Mouse (Mus musculus): ENCODE measurements at regions not wholly inside any gene's neighbourhood (a gene's known extent, or its start where the extent isn't known, plus 50 kb on each side); places are given as distances from the start of the nearest gene placed in this dataset.
A peak's percentile ranks its signal among the peaks of the same experiment; 100 is the strongest.

DNA sequence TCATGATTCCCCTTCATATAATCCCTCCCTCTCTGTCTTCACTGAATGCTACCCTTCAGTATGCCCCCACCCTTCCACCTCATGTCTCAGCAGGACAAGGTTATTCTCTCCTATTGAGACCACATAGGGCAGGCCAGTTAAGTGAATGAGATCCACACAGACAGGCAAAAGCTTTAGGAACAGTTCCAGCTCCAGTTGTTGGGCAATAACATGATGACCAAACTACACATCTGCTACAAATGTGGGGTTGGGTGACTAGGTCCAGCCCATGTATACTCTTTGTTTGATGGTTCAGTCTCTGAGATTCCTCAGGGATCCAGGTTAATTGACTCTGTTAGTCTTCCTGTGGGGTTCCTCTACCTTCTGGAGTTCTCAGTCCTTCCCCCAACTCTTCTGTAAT is 269.5 kb upstream of the Col3a1 start:
- H3K27me3 ChIP-seq (ENCODE audit: control insufficient read depth, insufficient read depth, low read depth, low read length) = no peaks in the 10 kb centered on the region
- H3K4me3 ChIP-seq (ENCODE audit: low read length) = no peak overlapping the region
- no peaks in the 10 kb centered on the region for H3K9me3 ChIP-seq (ENCODE audit: control insufficient read depth, low read length)
- ATAC-seq (ENCODE audit: low read depth) = no peak
- H3K4me1 ChIP-seq (replicated peaks; ENCODE audit: control insufficient read depth, insufficient read depth, low read length) = no peaks in the 10 kb centered on the region
- no peaks in the 10 kb centered on the region for H3K36me3 ChIP-seq (ENCODE audit: control insufficient read depth, insufficient read depth, low read length)
- no peak overlapping the region for H3K9ac ChIP-seq (ENCODE audit: low read length)
- H3K4me2 ChIP-seq (ENCODE audit: low read depth, low read length) = no peak overlapping the region
- H3K27ac ChIP-seq (ENCODE audit: low read length) = no peak overlapping the region

DNA sequence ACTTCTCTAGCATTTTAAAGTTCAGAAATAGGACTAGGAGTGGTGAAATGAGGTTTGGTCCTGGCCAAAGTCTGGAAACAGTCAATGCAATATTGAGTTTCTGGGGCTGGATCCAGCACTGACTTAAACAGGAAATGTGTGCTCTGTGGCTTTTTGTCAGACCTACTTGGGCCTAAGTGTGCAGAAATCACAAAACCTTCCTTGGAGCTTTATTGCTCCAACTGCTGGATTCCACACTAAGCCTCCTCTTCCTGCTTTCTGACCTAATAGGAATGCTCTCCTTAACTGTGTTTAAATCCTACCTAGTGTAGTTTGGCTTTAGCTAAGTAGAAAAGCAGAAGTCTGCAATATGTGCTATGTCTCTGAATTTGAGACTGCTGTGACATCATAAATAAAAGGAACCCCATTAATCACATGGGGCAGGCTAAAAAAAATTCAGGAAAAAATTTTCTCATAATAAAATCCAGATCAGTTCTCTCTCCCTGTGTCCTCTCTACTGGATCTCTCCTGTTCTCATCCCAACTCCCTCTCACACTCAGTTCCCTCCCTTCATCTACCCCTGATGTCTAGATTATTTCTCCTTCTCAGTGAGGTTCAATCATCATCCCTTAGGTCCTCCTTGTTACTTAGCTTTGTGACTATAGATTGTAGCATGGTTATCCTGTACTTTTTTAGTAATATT is 268.0 kb upstream of the Col3a1 start:
- Histone ChIP-seq H3K4me1 (replicated peaks; ENCODE audit: control insufficient read depth, insufficient read depth, low read length) (no peaks in the 10 kb centered on the region), H3K27me3 (ENCODE audit: control insufficient read depth, insufficient read depth, low read depth, low read length) (no peaks in the 10 kb centered on the region), H3K9me3 (ENCODE audit: control insufficient read depth, low read length) (no peaks in the 10 kb centered on the region), H3K36me3 (ENCODE audit: control insufficient read depth, insufficient read depth, low read length) (no peaks in the 10 kb centered on the region), H3K4me3 (ENCODE audit: low read length) (no peak overlapping the region), H3K27ac (ENCODE audit: low read length) (no peak overlapping the region), H3K9ac (ENCODE audit: low read length) (no peak overlapping the region), H3K4me2 (ENCODE audit: low read depth, low read length) (no peak overlapping the region)
- ATAC-seq (ENCODE audit: low read depth) = no peak; the same call in 1 of the 2 replicates

DNA sequence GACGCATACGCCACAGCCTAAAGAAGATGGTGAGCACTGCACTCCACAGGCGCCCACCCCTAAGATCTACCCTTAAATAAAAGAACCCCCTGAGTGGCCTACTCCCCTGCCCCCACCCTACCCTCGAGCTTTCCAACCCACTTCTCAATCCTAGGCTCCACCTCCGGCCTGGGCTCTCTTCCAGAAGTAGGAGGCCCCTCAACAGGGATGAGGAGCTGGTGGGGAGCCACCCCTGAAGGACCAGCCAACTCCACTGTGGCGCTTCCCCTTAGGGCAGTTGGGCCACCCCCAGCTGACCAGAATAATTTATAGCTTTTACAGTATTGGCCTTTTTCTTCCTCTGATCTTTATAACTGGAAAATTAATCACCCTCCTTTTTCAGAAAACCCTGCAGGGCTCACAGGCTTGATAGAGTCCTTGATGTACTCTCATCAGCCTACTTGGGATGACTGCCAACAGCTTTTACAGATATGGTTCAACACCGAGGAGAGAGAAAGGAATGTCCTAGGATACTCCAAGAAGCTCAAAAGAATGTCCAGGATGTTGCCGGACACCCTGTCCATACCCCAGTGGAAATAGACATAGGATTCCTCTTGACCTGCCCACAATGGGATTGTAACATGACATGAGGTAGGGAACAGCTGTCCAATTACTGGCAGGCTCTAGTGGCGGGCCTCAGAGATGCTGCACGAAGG is 220.3 kb upstream of the Col3a1 start:
- Histone ChIP-seq H3K4me3 (ENCODE audit: low read length) (no peak overlapping the region), H3K4me2 (ENCODE audit: low read depth, low read length) (no peak overlapping the region), H3K4me1 (replicated peaks; ENCODE audit: control insufficient read depth, insufficient read depth, low read length) (no peaks in the 10 kb centered on the region), H3K27me3 (ENCODE audit: control insufficient read depth, insufficient read depth, low read depth, low read length) (no peaks in the 10 kb centered on the region), H3K9me3 (ENCODE audit: control insufficient read depth, low read length) (no peaks in the 10 kb centered on the region), H3K9ac (ENCODE audit: low read length) (no peak overlapping the region), H3K36me3 (ENCODE audit: control insufficient read depth, insufficient read depth, low read length) (no peaks in the 10 kb centered on the region), H3K27ac (ENCODE audit: low read length) (no peak overlapping the region)
- ATAC-seq (ENCODE audit: low read depth) = peak; percentile 81
- 55% methylated on average over 10 of the region's 10 CpGs for WGBS

DNA sequence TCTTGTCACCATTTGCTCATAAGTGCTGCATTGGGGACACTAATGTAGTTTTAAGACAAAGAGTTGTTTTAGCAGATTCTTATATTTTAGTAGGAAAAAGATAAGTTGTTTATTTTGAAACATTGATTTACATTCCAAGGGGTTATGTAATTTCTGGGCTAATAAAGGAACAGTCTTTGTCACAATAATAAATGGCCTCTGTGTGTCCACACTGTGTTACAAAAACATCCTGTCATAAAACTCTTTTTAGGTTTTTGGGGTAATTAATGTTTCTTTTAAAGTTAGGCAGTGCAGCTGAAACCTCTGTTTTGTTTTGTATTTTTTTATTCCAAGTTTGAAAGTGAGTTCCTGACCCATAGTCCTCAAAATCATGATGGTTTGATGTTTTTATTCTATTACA is 210.4 kb upstream of the Col3a1 start:
- no peaks in the 10 kb centered on the region for H3K27me3 ChIP-seq (ENCODE audit: control insufficient read depth, insufficient read depth, low read depth, low read length)
- H3K4me2 ChIP-seq (ENCODE audit: low read depth, low read length) = no peak overlapping the region
- H3K36me3 ChIP-seq (ENCODE audit: control insufficient read depth, insufficient read depth, low read length) = no peaks in the 10 kb centered on the region
- H3K4me1 ChIP-seq (replicated peaks; ENCODE audit: control insufficient read depth, insufficient read depth, low read length) = no peaks in the 10 kb centered on the region
- H3K9ac ChIP-seq (ENCODE audit: low read length) = no peak overlapping the region
- ATAC-seq (ENCODE audit: low read depth) = peak; percentile 74; the same call in 1 of the 2 replicates
- no peak overlapping the region for H3K27ac ChIP-seq (ENCODE audit: low read length)
- no peaks in the 10 kb centered on the region for H3K9me3 ChIP-seq (ENCODE audit: control insufficient read depth, low read length)
- H3K4me3 ChIP-seq (ENCODE audit: low read length) = no peak overlapping the region

GRCm38 (mm10) chr1:45116409-45117144 is 194.8 kb upstream of the Col3a1 start:
- no peak overlapping the region for H3K4me2 ChIP-seq (ENCODE audit: low read depth, low read length)
- no peak overlapping the region for H3K4me3 ChIP-seq (ENCODE audit: low read length)
- no peaks in the 10 kb centered on the region for H3K9me3 ChIP-seq (ENCODE audit: control insufficient read depth, low read length)
- H3K9ac ChIP-seq (ENCODE audit: low read length) = no peak overlapping the region
- peak overlapping the region; percentile 47 for H3K27ac ChIP-seq (ENCODE audit: low read length)
- H3K36me3 ChIP-seq (ENCODE audit: control insufficient read depth, insufficient read depth, low read length) = no peaks in the 10 kb centered on the region
- H3K27me3 ChIP-seq (ENCODE audit: control insufficient read depth, insufficient read depth, low read depth, low read length) = no peaks in the 10 kb centered on the region
- H3K4me1 ChIP-seq (replicated peaks; ENCODE audit: control insufficient read depth, insufficient read depth, low read length) = no peaks in the 10 kb centered on the region
- 39% methylated on average over 1 of the region's 1 CpGs for WGBS
- peak; percentile 94 for ATAC-seq (ENCODE audit: low read depth)

- ATAC-seq (ENCODE audit: low read depth) = peak; percentile 31; the same call in 1 of the 2 replicates
- no peak overlapping the region for H3K9ac ChIP-seq (ENCODE audit: low read length)
- no peaks in the 10 kb centered on the region for H3K9me3 ChIP-seq (ENCODE audit: control insufficient read depth, low read length)
- H3K27ac ChIP-seq (ENCODE audit: low read length) = no peak overlapping the region
- H3K4me3 ChIP-seq (ENCODE audit: low read length) = no peak overlapping the region
- H3K36me3 ChIP-seq (ENCODE audit: control insufficient read depth, insufficient read depth, low read length) = no peaks in the 10 kb centered on the region
- H3K4me1 ChIP-seq (replicated peaks; ENCODE audit: control insufficient read depth, insufficient read depth, low read length) = no peaks in the 10 kb centered on the region
- H3K4me2 ChIP-seq (ENCODE audit: low read depth, low read length) = no peak overlapping the region
- no peaks in the 10 kb centered on the region for H3K27me3 ChIP-seq (ENCODE audit: control insufficient read depth, insufficient read depth, low read depth, low read length)
- 32% methylated on average over 6 of the region's 7 CpGs for WGBS
These were observed 176.1 kb upstream of the Col3a1 start for GRCm38 (mm10) chr1:45135152-45135714.

GRCm38 (mm10) chr1:45147019-45147418 is 164.3 kb upstream of the Col3a1 start:
- Histone ChIP-seq H3K36me3 (ENCODE audit: control insufficient read depth, insufficient read depth, low read length) (no peaks in the 10 kb centered on the region), H3K9ac (ENCODE audit: low read length) (no peak overlapping the region), H3K4me2 (ENCODE audit: low read depth, low read length) (no peak overlapping the region), H3K4me1 (replicated peaks; ENCODE audit: control insufficient read depth, insufficient read depth, low read length) (no peaks in the 10 kb centered on the region), H3K27me3 (ENCODE audit: control insufficient read depth, insufficient read depth, low read depth, low read length) (no peaks in the 10 kb centered on the region), H3K9me3 (ENCODE audit: control insufficient read depth, low read length) (no peaks in the 10 kb centered on the region), H3K4me3 (ENCODE audit: low read length) (no peak overlapping the region), H3K27ac (ENCODE audit: low read length) (no peak overlapping the region)
- WGBS = 41% methylated on average over 2 of the region's 2 CpGs
- no peak for ATAC-seq (ENCODE audit: low read depth)

GRCm38 (mm10) chr1:45181632-45182031 is 129.7 kb upstream of the Col3a1 start:
- 97% methylated on average over 1 of the region's 1 CpGs for WGBS
- no peaks in the 10 kb centered on the region for H3K4me1 ChIP-seq (replicated peaks; ENCODE audit: control insufficient read depth, insufficient read depth, low read length)
- no peaks in the 10 kb centered on the region for H3K27me3 ChIP-seq (ENCODE audit: control insufficient read depth, insufficient read depth, low read depth, low read length)
- H3K27ac ChIP-seq (ENCODE audit: low read length) = no peak overlapping the region
- H3K4me2 ChIP-seq (ENCODE audit: low read depth, low read length) = no peak overlapping the region
- no peaks in the 10 kb centered on the region for H3K36me3 ChIP-seq (ENCODE audit: control insufficient read depth, insufficient read depth, low read length)
- H3K9ac ChIP-seq (ENCODE audit: low read length) = no peak overlapping the region
- ATAC-seq (ENCODE audit: low read depth) = no peak
- H3K4me3 ChIP-seq (ENCODE audit: low read length) = no peak overlapping the region
- H3K9me3 ChIP-seq (ENCODE audit: control insufficient read depth, low read length) = no peaks in the 10 kb centered on the region

DNA sequence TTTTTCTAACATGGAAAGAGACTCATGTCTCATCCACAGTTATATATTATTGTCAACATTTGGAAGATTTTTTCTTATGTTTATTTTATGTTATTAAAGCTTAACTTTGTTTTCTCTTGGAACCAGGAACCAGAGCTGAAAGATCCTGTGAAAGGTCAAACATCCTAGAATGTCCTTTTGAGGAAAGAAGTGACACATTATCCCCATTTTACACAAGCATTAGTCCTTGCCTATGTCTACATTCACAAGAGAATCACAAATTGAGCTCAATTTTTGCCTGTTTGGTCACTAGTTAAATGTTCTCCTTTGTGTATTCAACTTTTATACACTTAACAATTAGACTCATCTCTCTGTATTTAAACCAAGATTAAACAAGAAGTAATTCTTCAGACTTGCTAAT is 126.0 kb upstream of the Col3a1 start:
- no peaks in the 10 kb centered on the region for H3K36me3 ChIP-seq (ENCODE audit: control insufficient read depth, insufficient read depth, low read length)
- no peak overlapping the region for H3K27ac ChIP-seq (ENCODE audit: low read length)
- no peaks in the 10 kb centered on the region for H3K4me1 ChIP-seq (replicated peaks; ENCODE audit: control insufficient read depth, insufficient read depth, low read length)
- no peak for ATAC-seq (ENCODE audit: low read depth)
- no peak overlapping the region for H3K4me2 ChIP-seq (ENCODE audit: low read depth, low read length)
- H3K9me3 ChIP-seq (ENCODE audit: control insufficient read depth, low read length) = no peaks in the 10 kb centered on the region
- H3K9ac ChIP-seq (ENCODE audit: low read length) = no peak overlapping the region
- H3K4me3 ChIP-seq (ENCODE audit: low read length) = no peak overlapping the region
- no peaks in the 10 kb centered on the region for H3K27me3 ChIP-seq (ENCODE audit: control insufficient read depth, insufficient read depth, low read depth, low read length)

Data from lung, embryonic 16.5 days (tissue).